In genomic region chr1:92360255-92360654, GRCm38 (mm10) we compare ENCODE assay signal across 10 mouse cellular contexts.
DNase-seq lines count a peak whose midpoint lies in the region; TF ChIP-seq lines count a peak whose summit lies in the region.
"Had no signal": no experiment of that assay in that cellular context is flagged by ENCODE, and none has a peak within 500 bp of the region (broad histone marks: within the 10 kb centered on the region; RNA-seq: fewer than 3 reads in every experiment).

No protein-coding gene starts in this region.

- H3K27me3 ChIP-seq in MEL (ENCODE audit: control insufficient read depth in 1 of 2, insufficient read depth in 2 of 2, low read length in 2 of 2) = no peaks in the 10 kb centered on the region
- H3K27me3 ChIP-seq: embryonic facial prominence, embryonic 12.5 days had no signal

- peak; percentile 66 to 85 for DNase-seq in heart, postnatal 10 days
- no peak for DNase-seq in heart, adult 9 months (ENCODE audit: low spot score in 2 of 2)
- peak; percentile 11 for DNase-seq in MEL (ENCODE audit: low read depth, low spot score)
- peak; percentile 45 for DNase-seq in cerebellum, adult 11-12 months
- DNase-seq in gastrocnemius, postnatal 14 days = peak; percentile 77
- DNase-seq in layer of hippocampus, postnatal 25 days (ENCODE audit: extremely low spot score in 1 of 2, low spot score in 1 of 2) = peak; percentile 67 to 88
- peak; percentile 68 for DNase-seq in naive thymus-derived CD4-positive, alpha-beta T cell, adult 2 months (ENCODE audit: low read depth)
- peak; percentile 10 to 51 for DNase-seq in thymus, postnatal 10 days (ENCODE audit: low spot score in 2 of 2)

- no peaks in the 10 kb centered on the region for H3K9me3 ChIP-seq in MEL (replicated peaks; ENCODE audit: insufficient read depth, low read length)
- H3K9me3 ChIP-seq: embryonic facial prominence, embryonic 12.5 days had no signal

- H3K4me3 ChIP-seq in MEL (ENCODE audit: control insufficient read depth in 1 of 2, insufficient read depth in 1 of 2, low read depth in 2 of 2, low read length in 2 of 2) = no peak overlapping the region
- H3K4me3 ChIP-seq: embryonic facial prominence, embryonic 12.5 days had no signal

- no peak overlapping the region for H3K27ac ChIP-seq in MEL (ENCODE audit: control insufficient read depth, low read depth, low read length)
- H3K27ac ChIP-seq: embryonic facial prominence, embryonic 12.5 days; macrophage had no signal

- TF ChIP-seq RAD21 in MEL (IDR thresholded peaks at IDR 0.05; ENCODE audit: low read depth, low read length) = peak; percentile 58

- intact Hi-C loops in heart, postnatal 10 days (cut with DNase I) = loop anchor here (1.0 to 5.0 kb wide), 2 partner anchors 183 to 398 kb away; no protein-coding TSS in a partner anchor
- intact Hi-C loops in gastrocnemius, postnatal 14 days (cut with DNase I; ENCODE audit: low total_unique reads) = loop anchor here (10.0 kb wide), 2 partner anchors 95 to 365 kb away; no protein-coding TSS in a partner anchor

- no peak overlapping the region for H3K9ac ChIP-seq in MEL (ENCODE audit: control insufficient read depth, low read depth, low read length, poor library complexity, severe bottlenecking)
- H3K9ac ChIP-seq: embryonic facial prominence, embryonic 12.5 days had no signal

- H3K36me3 ChIP-seq in MEL (ENCODE audit: control insufficient read depth in 1 of 2, insufficient read depth in 2 of 2, low read length in 2 of 2) = no peaks in the 10 kb centered on the region
- H3K36me3 ChIP-seq: embryonic facial prominence, embryonic 12.5 days had no signal

- no peaks in the 10 kb centered on the region for H3K4me1 ChIP-seq in MEL (ENCODE audit: control insufficient read depth in 1 of 2, insufficient read depth in 2 of 2, low read length in 2 of 2)
- H3K4me1 ChIP-seq: embryonic facial prominence, embryonic 12.5 days had no signal

- no peak for TF ChIP-seq EP300 in MEL (IDR thresholded peaks at IDR 0.05; ENCODE audit: low read depth in 1 of 2, low read length in 2 of 2)

- no peaks in the 10 kb centered on the region for H3K79me2 ChIP-seq in MEL (ENCODE audit: control insufficient read depth, insufficient read depth, low read length, poor library complexity)

- TF ChIP-seq POLR2A in MEL (IDR thresholded peaks at IDR 0.05; ENCODE audit: control insufficient read depth in 1 of 2, insufficient read depth in 1 of 2, low read depth in 1 of 2, low read length in 2 of 2, poor library complexity in 1 of 2) = no peak

- TF ChIP-seq CTCF in MEL (IDR thresholded peaks at IDR 0.05 in 2 of 3, conservative IDR thresholded peaks at IDR 0.05 in 1 of 3; ENCODE audit: control insufficient read depth in 1 of 3, insufficient read depth in 1 of 3, low read depth in 2 of 3, low read length in 3 of 3, poor library complexity in 1 of 3, severe bottlenecking in 1 of 3) = peak; percentile 65 to 85 (median 73)

TF ChIP-seq in MEL, 35 proteins besides CTCF, POLR2A, EP300 and RAD21:
- TF ChIP-seq E2F4 (IDR thresholded peaks at IDR 0.05; ENCODE audit: borderline replicate concordance, low read depth, low read length) = no peak
- peak; percentile 61 for TF ChIP-seq ZC3H11A (IDR thresholded peaks at IDR 0.05; ENCODE audit: low read depth, low read length)
- TF ChIP-seq SMC3 (IDR thresholded peaks at IDR 0.05; ENCODE audit: low read depth, low read length) = peak; percentile 74

Comparison
In these comparisons a context has a peak if more than half of its experiments do, and no peak if none do; other contexts are left out.
1. DNase-seq: peak in heart, postnatal 10 days (2 of 2), MEL (single experiment), cerebellum, adult 11-12 months (single experiment), gastrocnemius, postnatal 14 days (single experiment), layer of hippocampus, postnatal 25 days (2 of 2), naive thymus-derived CD4-positive, alpha-beta T cell, adult 2 months (single experiment) and thymus, postnatal 10 days (2 of 2); none in heart, adult 9 months (0 of 2).